Mouse (Mus musculus): Measurements from ENCODE around the gene Tmem209. TPM values are rescaled to one million over a fixed set of nuclear protein-coding genes. Genes with fewer than 3 reads are reported as not detected.

The Tmem209 gene
- total and polyA plus RNA-seq, 3 experiments = 26.1 to 93.4 (median 35.9) TPM

DNA sequence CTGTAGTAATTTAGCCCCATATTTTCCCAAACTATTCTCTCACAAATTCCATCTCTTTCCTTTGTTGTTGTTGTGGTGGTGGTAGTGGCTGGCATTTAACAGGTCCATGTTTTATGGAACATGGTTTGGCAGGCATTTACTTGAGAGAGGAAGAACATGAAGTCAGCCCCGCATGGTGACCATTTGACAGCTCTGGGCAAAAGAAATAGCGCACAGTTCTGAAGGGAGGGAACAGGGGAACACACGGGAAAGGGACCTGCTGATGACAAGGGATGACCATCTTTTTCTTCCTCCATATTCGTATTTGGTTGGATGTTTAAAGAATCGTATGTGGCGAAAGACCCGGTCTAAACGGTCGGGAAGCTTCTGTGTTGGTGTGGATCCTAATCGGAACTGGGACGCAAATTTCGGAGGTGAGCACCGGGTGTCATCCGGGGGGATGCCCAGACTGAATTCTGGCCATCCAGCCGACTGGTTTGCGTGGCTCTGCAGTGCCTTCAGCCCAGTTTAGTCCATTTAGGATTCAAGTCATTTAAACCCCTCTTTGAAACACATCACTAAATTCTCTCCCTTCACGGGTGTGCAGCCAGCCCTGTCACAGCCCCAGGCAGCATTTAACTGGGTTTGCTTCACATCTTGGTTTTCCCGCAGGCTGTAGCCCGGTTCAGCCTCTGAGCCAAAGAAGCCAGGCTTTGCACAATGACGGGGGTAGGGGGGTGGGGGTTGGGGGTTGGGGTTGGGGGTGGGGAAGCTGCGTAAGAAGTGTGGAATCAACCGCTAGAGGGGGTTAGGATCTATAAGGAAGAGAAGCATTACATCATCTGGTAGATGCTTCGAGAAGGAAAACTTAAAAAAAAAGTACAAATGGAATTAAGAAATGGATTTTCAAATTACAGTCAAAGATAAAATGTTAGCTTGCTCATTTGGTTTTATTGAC lies 42.3 kb upstream of the Tmem209 start:
- H3K9ac ChIP-seq (ENCODE audit: control insufficient read depth, low read depth, low read length, poor library complexity, severe bottlenecking) = no peak overlapping the region
- no peak overlapping the region for H3K4me3 ChIP-seq (ENCODE audit: control insufficient read depth in 1 of 2, insufficient read depth in 1 of 2, low read depth in 2 of 2, low read length in 2 of 2)
- TF ChIP-seq ETS1 (IDR thresholded peaks at IDR 0.05; ENCODE audit: low read depth, low read length) = no peak
- no peak for TF ChIP-seq POLR2AphosphoS2 (IDR thresholded peaks at IDR 0.05; ENCODE audit: low read length)
- TF ChIP-seq ZMIZ1 (IDR thresholded peaks at IDR 0.05; ENCODE audit: low read depth, low read length) = no peak
- no peak for TF ChIP-seq ZNF384 (IDR thresholded peaks at IDR 0.05; ENCODE audit: low read depth, low read length)
- TF ChIP-seq CTCF (IDR thresholded peaks at IDR 0.05 in 2 of 3, conservative IDR thresholded peaks at IDR 0.05 in 1 of 3; ENCODE audit: control insufficient read depth in 1 of 3, insufficient read depth in 1 of 3, low read depth in 2 of 3, low read length in 3 of 3, poor library complexity in 1 of 3, severe bottlenecking in 1 of 3) = no peak
- TF ChIP-seq TCF12 (IDR thresholded peaks at IDR 0.05; ENCODE audit: low read depth, low read length) = no peak
- TF ChIP-seq ELF1 (IDR thresholded peaks at IDR 0.05; ENCODE audit: low read depth, low read length) = no peak
- no peak for TF ChIP-seq SIN3A (IDR thresholded peaks at IDR 0.05; ENCODE audit: low read length)
- no peak for TF ChIP-seq JUND (IDR thresholded peaks at IDR 0.05; ENCODE audit: low read depth, low read length)
- TF ChIP-seq ZKSCAN1 (IDR thresholded peaks at IDR 0.05; ENCODE audit: low read depth, low read length) = no peak
- TF ChIP-seq E2F4 (IDR thresholded peaks at IDR 0.05; ENCODE audit: borderline replicate concordance, low read depth, low read length) = no peak
- no peak for TF ChIP-seq NELFE (IDR thresholded peaks at IDR 0.05; ENCODE audit: low read depth, low read length)
- no peak for TF ChIP-seq NRF1 (IDR thresholded peaks at IDR 0.05; ENCODE audit: insufficient read depth, low read depth, low read length, poor library complexity, severe bottlenecking)
- TF ChIP-seq USF1 (IDR thresholded peaks at IDR 0.05; ENCODE audit: low read depth, low read length) = no peak
- peaks cover 4 to 11% of the 10 kb centered on the region in 2 experiments for H3K27me3 ChIP-seq (ENCODE audit: control insufficient read depth in 1 of 2, insufficient read depth in 2 of 2, low read length in 2 of 2)
- no peaks in the 10 kb centered on the region for H3K9me3 ChIP-seq (replicated peaks; ENCODE audit: insufficient read depth, low read length)
- no peak overlapping the region for H3K27ac ChIP-seq (ENCODE audit: control insufficient read depth, low read depth, low read length)
- DNase-seq (ENCODE audit: low read depth, low spot score) = no peak
- H3K79me2 ChIP-seq (ENCODE audit: control insufficient read depth, insufficient read depth, low read length, poor library complexity) = no peaks in the 10 kb centered on the region
- H3K4me1 ChIP-seq (ENCODE audit: control insufficient read depth in 1 of 2, insufficient read depth in 2 of 2, low read length in 2 of 2) = no peaks in the 10 kb centered on the region
- no peaks in the 10 kb centered on the region for H3K36me3 ChIP-seq (ENCODE audit: control insufficient read depth in 1 of 2, insufficient read depth in 2 of 2, low read length in 2 of 2)

DNA sequence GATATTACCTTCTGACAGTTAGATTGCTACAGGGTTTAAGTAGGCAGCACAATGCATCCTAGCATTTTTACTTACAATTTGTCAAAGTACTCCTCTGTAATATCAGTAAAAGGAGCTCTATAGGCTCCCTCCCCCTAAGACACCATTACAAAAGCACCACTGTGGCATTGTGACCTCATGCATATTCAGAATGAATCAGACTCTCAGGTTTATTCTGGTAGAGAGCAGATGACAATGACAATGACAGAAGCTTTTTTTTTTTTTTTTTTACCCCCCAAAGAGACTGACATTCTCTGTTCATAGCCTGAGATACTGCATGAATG lies 41.6 kb upstream of the Tmem209 start:
- Histone ChIP-seq H3K27me3 (ENCODE audit: control insufficient read depth in 1 of 2, insufficient read depth in 2 of 2, low read length in 2 of 2) (peaks cover 4 to 11% of the 10 kb centered on the region in 2 experiments), H3K36me3 (ENCODE audit: control insufficient read depth in 1 of 2, insufficient read depth in 2 of 2, low read length in 2 of 2) (no peaks in the 10 kb centered on the region)

More for the DNA sequence above, 41.6 kb upstream of the Tmem209 start:
- no peak overlapping the region for H3K4me3 ChIP-seq (ENCODE audit: control insufficient read depth in 1 of 2, insufficient read depth in 1 of 2, low read depth in 2 of 2, low read length in 2 of 2)
- no peaks in the 10 kb centered on the region for H3K4me1 ChIP-seq (ENCODE audit: control insufficient read depth in 1 of 2, insufficient read depth in 2 of 2, low read length in 2 of 2)
- TF ChIP-seq RCOR1 (IDR thresholded peaks at IDR 0.05; ENCODE audit: low read depth, low read length) (no peak), CHD2 (IDR thresholded peaks at IDR 0.05; ENCODE audit: low read length) (no peak)
- H3K79me2 ChIP-seq (ENCODE audit: control insufficient read depth, insufficient read depth, low read length, poor library complexity) = no peaks in the 10 kb centered on the region
- no peak overlapping the region for H3K27ac ChIP-seq (ENCODE audit: control insufficient read depth, low read depth, low read length)
- no peak overlapping the region for H3K9ac ChIP-seq (ENCODE audit: control insufficient read depth, low read depth, low read length, poor library complexity, severe bottlenecking)
- DNase-seq (ENCODE audit: low read depth, low spot score) = no peak
- no peaks in the 10 kb centered on the region for H3K9me3 ChIP-seq (replicated peaks; ENCODE audit: insufficient read depth, low read length)
